Mouse (Mus musculus) heart, adult 8-10 months (tissue): ENCODE results near the gene Fpr-rs4. TPM values are rescaled to one million over a fixed set of nuclear protein-coding genes. Genes with fewer than 3 reads are reported as not detected.
"Not testable (repeated sequence)": the region's sequence is repeated elsewhere in the genome, so short reads cannot be mapped to it uniquely, and the experiment has no call there.

ENCODE experiments used
- DNase-seq: peaks from one replicate; pipeline ENCODE4 v3.0.0; 2022; ENCODE audit warnings: low spot score
- total RNA-seq, 4 experiments: library from RNA; stranded (reverse); gene quantifications; 2 replicates each; pipeline ENCODE4 v1.2.4; 2022

Fpr-rs4 gene
- total RNA-seq = not detected

- DNase-seq = no peak
Measured at GRCm38 (mm10) chr17:18021433-18021832, at the start of gene Fpr-rs4. Gene Fpr-rs4 (plus strand): TSS chr17:18021733.

DNA sequence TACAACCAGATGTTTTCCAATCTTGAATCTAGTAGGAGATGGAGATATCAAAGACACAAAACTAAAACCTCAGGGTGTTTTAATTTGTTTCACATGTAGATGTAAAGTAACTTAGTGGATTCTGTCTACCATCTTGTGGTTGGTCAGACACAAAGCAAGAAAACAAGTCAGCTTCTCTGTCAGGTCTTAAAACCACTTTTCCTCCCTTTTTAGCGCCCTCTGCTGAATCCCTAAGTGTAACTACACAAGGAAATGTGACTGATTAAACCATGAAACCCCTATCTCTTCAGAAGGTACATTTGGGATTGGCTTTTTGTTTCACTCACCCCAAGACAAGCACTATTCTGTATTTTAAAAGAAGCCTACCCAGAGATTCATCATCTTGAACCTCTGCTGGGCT lies 48.1 kb upstream of the Fpr-rs4 start:
- DNase-seq = no peak

GRCm38 (mm10) chr17:17981232-17981631 lies 40.3 kb upstream of the Fpr-rs4 start:
- DNase-seq = not testable (repeated sequence)

GRCm38 (mm10) chr17:18004752-18005151 lies 16.8 kb upstream of the Fpr-rs4 start:
- DNase-seq = no peak

- DNase-seq = no peak
Measured at GRCm38 (mm10) chr17:18049124-18049523, 27.6 kb downstream of the Fpr-rs4 start, which contains the start of gene Vmn2r124. Gene Vmn2r124 (plus strand): TSS chr17:18049424.

Other genes starting within 250 kb of the Fpr-rs4 start
- 10 to 100 TPM in 2 of 4 experiments, 1 to 10 TPM in 2; 8.9 to 14.9 (median 10.6) TPM for gene Spaca6, start 194.6 kb upstream of the Fpr-rs4 start, total RNA-seq
- gene Has1, start 166.5 kb upstream of the Fpr-rs4 start, total RNA-seq = under 1 TPM in 3 of 4 experiments, not detected in 1; 0.57 to 0.97 (median 0.75) TPM
- gene Fpr1, start 137.8 kb upstream of the Fpr-rs4 start, total RNA-seq = not detected
- under 1 TPM in 2 of 4 experiments, not detected in 2; 0.32 to 0.38 TPM for gene Fpr2, start 133.9 kb upstream of the Fpr-rs4 start, total RNA-seq
- gene Fpr3, start 133.9 kb upstream of the Fpr-rs4 start, total RNA-seq = not detected
- not detected for gene Vmn2r124, start 27.7 kb downstream of the Fpr-rs4 start, total RNA-seq
- not detected for gene Vmn2r91, start 63.3 kb downstream of the Fpr-rs4 start, total RNA-seq
- not detected for gene Vmn2r92, start 130.2 kb downstream of the Fpr-rs4 start, total RNA-seq